Mouse (Mus musculus): ENCODE data around the gene 1300017J02Rik.

Gene 1300017J02Rik

GRCm38 (mm10) chr9:103208802-103209423 is 96.0 kb downstream of the 1300017J02Rik start:
- DNase-seq, result no peak

- peak; percentile 62 for DNase-seq
Observed at GRCm38 (mm10) chr9:103207846-103208245, 97.0 kb downstream of the 1300017J02Rik start.

GRCm38 (mm10) chr9:103205786-103206185 is 99.1 kb downstream of the 1300017J02Rik start:
- no peak for DNase-seq

GRCm38 (mm10) chr9:103201561-103202260 is 103.2 kb downstream of the 1300017J02Rik start, which contains the start of gene Srprb:
TSS of gene Srprb (minus strand) at chr9:103202137.
- DNase-seq, result peak; percentile 90

All from cerebellum, adult 11-12 months (tissue).